Mouse (Mus musculus): Measurements from ENCODE around the gene Sipa1. TPM values are rescaled to one million over a fixed set of nuclear protein-coding genes. Genes with fewer than 3 reads are reported as not detected.
A peak's percentile ranks its signal among the peaks of the same experiment; 100 is the strongest.

The Sipa1 gene
- polyA plus RNA-seq, 1 experiment from 2014 or later = 26.8 TPM

DNA sequence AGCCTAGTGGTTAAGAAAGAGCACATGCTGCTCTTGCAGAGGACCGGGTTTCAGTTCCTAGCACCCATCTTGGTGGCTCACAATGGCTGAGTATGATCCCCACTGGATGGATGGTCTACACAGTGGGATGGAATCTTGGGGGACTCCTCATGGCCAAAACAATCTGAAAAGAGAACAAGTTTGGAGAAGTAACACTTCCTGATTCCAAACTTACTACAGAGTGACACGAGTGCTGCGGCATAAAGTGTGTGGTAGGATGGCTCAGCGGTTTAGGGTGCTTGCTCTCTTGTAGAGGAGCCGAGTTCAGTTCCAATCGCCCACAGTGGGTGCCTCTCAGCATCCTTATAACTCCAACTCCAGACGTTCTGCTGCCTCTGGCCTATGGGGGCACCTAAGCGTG is 38.2 kb downstream of the Sipa1 start:
- Histone ChIP-seq H3K9ac (ENCODE audit: low read depth, low read length) (no peak overlapping the region), H3K27ac (ENCODE audit: low read depth, low read length) (no peak overlapping the region), H3K27me3 (ENCODE audit: control insufficient read depth, insufficient read depth, low read length) (no peaks in the 10 kb centered on the region), H3K4me2 (replicated peaks; ENCODE audit: low read depth, low read length) (no peak overlapping the region), H3K4me3 (ENCODE audit: low read length) (no peak overlapping the region), H3K9me3 (ENCODE audit: control insufficient read depth, low read length) (no peaks in the 10 kb centered on the region), H3K4me1 (ENCODE audit: control insufficient read depth, insufficient read depth, low read length) (no peaks in the 10 kb centered on the region), H3K36me3 (ENCODE audit: control insufficient read depth, insufficient read depth, low read length) (no peaks in the 10 kb centered on the region)
- ATAC-seq (ENCODE audit: low FRiP score, low TSS enrichment) = no peak
- WGBS = 86% methylated on average over 8 of the region's 8 CpGs

DNA sequence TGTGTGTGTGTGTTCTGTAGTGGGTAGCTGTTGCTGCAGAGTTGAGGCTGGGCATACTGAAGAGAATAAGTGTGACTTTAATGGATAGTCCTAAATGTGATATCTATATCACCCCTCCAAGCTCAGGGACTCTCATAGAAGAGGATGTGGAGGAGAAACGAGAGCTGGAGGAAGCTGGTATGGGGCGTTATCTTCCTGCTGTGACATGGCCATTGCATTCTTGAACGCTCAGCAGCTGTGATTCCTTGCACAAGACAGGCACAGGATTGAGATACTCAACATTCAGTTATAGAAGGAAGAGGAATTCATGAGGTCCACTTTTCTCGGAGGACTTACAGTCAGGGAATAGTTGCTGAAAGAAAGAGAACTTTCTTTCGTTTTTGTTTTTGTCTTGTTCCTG is 41.6 kb downstream of the Sipa1 start:
- Histone ChIP-seq H3K27me3 (ENCODE audit: control insufficient read depth, insufficient read depth, low read length) (no peaks in the 10 kb centered on the region), H3K9me3 (ENCODE audit: control insufficient read depth, low read length) (no peaks in the 10 kb centered on the region), H3K4me1 (ENCODE audit: control insufficient read depth, insufficient read depth, low read length) (no peaks in the 10 kb centered on the region), H3K4me3 (ENCODE audit: low read length) (no peak overlapping the region), H3K9ac (ENCODE audit: low read depth, low read length) (no peak overlapping the region), H3K36me3 (ENCODE audit: control insufficient read depth, insufficient read depth, low read length) (no peaks in the 10 kb centered on the region), H3K4me2 (replicated peaks; ENCODE audit: low read depth, low read length) (no peak overlapping the region), H3K27ac (ENCODE audit: low read depth, low read length) (no peak overlapping the region)
- ATAC-seq (ENCODE audit: low FRiP score, low TSS enrichment) = no peak
- WGBS = 79% methylated on average over 5 of the region's 5 CpGs

DNA sequence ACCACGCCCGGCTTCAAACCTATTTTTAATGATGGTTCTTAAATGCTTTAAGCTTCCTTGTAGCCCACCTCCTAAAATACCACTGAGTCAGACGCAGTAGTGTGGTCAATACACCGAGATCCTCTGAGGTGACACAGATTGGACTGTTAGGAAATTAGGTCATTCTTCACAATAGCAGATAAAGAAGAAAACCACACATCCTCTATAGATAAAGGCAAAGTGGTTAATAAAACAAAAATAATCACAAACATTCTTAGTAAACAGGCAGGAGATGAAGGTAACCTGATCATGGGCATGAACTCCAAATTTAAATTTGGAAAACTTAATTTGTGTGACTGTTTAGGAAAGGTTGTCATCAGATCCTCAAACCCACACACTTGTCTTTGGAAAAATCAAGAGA is 43.5 kb downstream of the Sipa1 start:
- no peak for ATAC-seq (ENCODE audit: low FRiP score, low TSS enrichment)
- Histone ChIP-seq H3K4me2 (replicated peaks; ENCODE audit: low read depth, low read length) (no peak overlapping the region), H3K4me1 (ENCODE audit: control insufficient read depth, insufficient read depth, low read length) (no peaks in the 10 kb centered on the region), H3K4me3 (ENCODE audit: low read length) (no peak overlapping the region), H3K9me3 (ENCODE audit: control insufficient read depth, low read length) (no peaks in the 10 kb centered on the region), H3K36me3 (ENCODE audit: control insufficient read depth, insufficient read depth, low read length) (no peaks in the 10 kb centered on the region), H3K27me3 (ENCODE audit: control insufficient read depth, insufficient read depth, low read length) (no peaks in the 10 kb centered on the region), H3K9ac (ENCODE audit: low read depth, low read length) (no peak overlapping the region), H3K27ac (ENCODE audit: low read depth, low read length) (no peak overlapping the region)
- 79% methylated on average over 4 of the region's 4 CpGs for WGBS

GRCm38 (mm10) chr19:5614953-5615352 is 48.6 kb downstream of the Sipa1 start:
- ATAC-seq (ENCODE audit: low FRiP score, low TSS enrichment) = no peak
- Histone ChIP-seq H3K27ac (ENCODE audit: low read depth, low read length) (no peak overlapping the region), H3K4me3 (ENCODE audit: low read length) (no peak overlapping the region), H3K4me1 (ENCODE audit: control insufficient read depth, insufficient read depth, low read length) (peaks cover 5% of the 10 kb centered on the region; the same call in 1 of the 2 replicates), H3K36me3 (ENCODE audit: control insufficient read depth, insufficient read depth, low read length) (no peaks in the 10 kb centered on the region), H3K9ac (ENCODE audit: low read depth, low read length) (no peak overlapping the region), H3K4me2 (replicated peaks; ENCODE audit: low read depth, low read length) (no peak overlapping the region), H3K27me3 (ENCODE audit: control insufficient read depth, insufficient read depth, low read length) (no peaks in the 10 kb centered on the region), H3K9me3 (ENCODE audit: control insufficient read depth, low read length) (no peaks in the 10 kb centered on the region)
- 73% methylated on average over 2 of the region's 2 CpGs for WGBS

DNA sequence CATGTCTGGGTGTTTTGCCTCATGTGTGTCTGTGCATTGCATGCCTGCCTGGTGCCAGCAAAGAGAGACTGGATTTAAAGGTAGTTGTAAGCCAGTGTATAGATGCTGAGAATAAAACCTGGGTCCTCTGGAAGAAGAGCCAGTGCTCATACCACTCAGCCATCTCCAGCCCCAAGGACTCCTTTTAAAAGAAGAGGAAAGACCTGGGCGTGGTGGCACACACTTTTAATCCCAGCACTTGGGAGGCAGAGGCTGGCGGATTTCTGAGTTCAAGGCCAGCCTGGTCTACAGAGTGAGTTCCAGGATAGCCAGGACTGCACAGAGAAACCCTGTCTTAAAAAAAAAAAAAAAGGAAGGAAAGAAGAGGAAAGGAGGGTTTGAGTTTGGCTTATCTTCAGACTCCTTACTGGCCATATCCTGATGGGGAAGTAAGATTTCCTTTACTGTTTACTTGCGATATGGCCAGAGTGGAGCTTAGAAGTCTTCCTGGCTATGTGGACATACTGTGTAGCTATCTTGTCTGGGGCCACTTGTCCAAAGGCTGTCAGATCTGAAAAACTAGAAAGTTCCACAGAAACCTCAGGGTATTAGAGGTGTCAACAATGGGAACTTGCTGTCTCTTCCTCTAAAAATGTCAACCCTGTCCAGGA is 50.6 kb downstream of the Sipa1 start:
- Histone ChIP-seq H3K36me3 (ENCODE audit: control insufficient read depth, insufficient read depth, low read length) (peaks cover 11% of the 10 kb centered on the region), H3K27ac (ENCODE audit: low read depth, low read length) (no peak overlapping the region), H3K4me1 (ENCODE audit: control insufficient read depth, insufficient read depth, low read length) (peaks cover 14% of the 10 kb centered on the region), H3K9ac (ENCODE audit: low read depth, low read length) (no peak overlapping the region), H3K4me2 (replicated peaks; ENCODE audit: low read depth, low read length) (no peak overlapping the region), H3K4me3 (ENCODE audit: low read length) (no peak overlapping the region), H3K27me3 (ENCODE audit: control insufficient read depth, insufficient read depth, low read length) (no peaks in the 10 kb centered on the region), H3K9me3 (ENCODE audit: control insufficient read depth, low read length) (no peaks in the 10 kb centered on the region)
- WGBS = 80% methylated on average over 3 of the region's 3 CpGs
- no peak for ATAC-seq (ENCODE audit: low FRiP score, low TSS enrichment)

DNA sequence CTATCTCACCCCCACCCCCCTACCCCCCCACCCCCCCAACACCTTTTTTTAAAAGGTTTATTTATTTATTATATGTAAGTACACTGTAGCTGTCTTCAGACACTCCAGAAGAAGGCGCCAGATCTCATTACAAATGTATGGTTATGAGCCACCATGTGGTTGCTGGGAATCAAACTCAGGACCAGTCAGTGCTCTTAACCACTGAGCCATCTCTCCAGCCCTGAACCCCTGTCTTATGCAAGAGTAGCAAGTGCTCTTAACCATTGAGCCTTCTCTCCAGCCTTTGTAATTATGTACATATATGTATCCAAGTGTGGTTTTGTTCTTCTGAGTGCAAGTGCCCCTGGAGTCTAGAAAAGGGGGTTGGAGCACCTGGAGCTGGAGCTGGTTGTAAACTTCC is 51.5 kb downstream of the Sipa1 start:
- 87% methylated on average over 1 of the region's 1 CpGs for WGBS
- H3K27me3 ChIP-seq (ENCODE audit: control insufficient read depth, insufficient read depth, low read length) = no peaks in the 10 kb centered on the region
- no peaks in the 10 kb centered on the region for H3K9me3 ChIP-seq (ENCODE audit: control insufficient read depth, low read length)
- no peak overlapping the region for H3K4me2 ChIP-seq (replicated peaks; ENCODE audit: low read depth, low read length)
- ATAC-seq (ENCODE audit: low FRiP score, low TSS enrichment) = no peak
- H3K4me3 ChIP-seq (ENCODE audit: low read length) = no peak overlapping the region
- H3K4me1 ChIP-seq (ENCODE audit: control insufficient read depth, insufficient read depth, low read length) = peaks cover 14% of the 10 kb centered on the region
- H3K27ac ChIP-seq (ENCODE audit: low read depth, low read length) = no peak overlapping the region
- H3K9ac ChIP-seq (ENCODE audit: low read depth, low read length) = no peak overlapping the region
- peaks cover 20% of the 10 kb centered on the region for H3K36me3 ChIP-seq (ENCODE audit: control insufficient read depth, insufficient read depth, low read length)

DNA sequence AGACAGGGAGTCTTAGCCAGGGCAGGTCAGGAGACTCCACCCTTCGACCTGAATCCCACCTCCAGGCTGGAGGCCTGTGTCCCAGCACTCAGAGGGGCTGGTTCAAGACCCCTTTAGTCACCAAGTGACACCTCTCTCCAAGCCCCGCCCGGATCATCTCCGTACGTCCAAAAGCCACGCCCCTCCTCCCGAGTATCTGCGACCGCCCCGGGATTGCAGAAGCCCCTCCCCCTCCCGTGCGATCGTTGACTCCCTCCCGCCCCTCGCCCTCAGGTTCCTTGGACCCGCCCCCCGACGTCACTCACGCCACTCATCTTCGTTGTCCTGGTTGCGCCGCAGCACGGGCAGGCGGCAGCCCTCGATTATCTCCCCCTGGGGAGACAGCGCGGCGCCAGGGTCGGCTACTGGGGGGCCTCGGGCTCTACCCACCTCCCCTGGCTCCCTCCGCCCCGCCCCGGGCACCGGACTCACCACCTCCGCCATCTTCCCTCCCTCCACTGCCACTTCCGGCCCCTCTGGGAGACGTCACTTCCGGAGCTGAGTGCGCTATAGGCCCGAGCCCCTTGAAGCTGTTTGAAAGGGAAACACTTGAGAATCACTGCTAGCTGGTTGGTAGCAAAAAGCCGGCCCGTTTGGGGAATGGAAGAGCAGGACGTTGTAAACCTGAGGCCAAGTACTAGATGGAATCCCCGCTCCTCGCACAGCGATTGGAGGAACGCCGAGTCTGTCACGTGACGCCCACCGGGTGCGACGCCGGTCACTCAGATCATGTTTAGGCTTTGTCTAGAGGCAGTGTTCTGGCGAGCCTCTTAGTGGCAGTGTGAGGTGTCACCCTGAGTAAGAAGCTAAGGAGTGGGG is 53.7 kb downstream of the Sipa1 start, which contains the start of gene Kat5:
Gene Kat5 (minus strand): TSS at position 691 of the 858 bp plus-strand sequence.
- Histone ChIP-seq H3K4me1 (ENCODE audit: control insufficient read depth, insufficient read depth, low read length) (peaks cover 14% of the 10 kb centered on the region), H3K27ac (ENCODE audit: low read depth, low read length) (peak within 1 kb of the TSS; percentile 95), H3K36me3 (ENCODE audit: control insufficient read depth, insufficient read depth, low read length) (peaks cover 42% of the 10 kb centered on the region), H3K4me3 (ENCODE audit: low read length) (peak within 1 kb of the TSS; percentile 57), H3K9me3 (ENCODE audit: control insufficient read depth, low read length) (no peaks in the 10 kb centered on the region), H3K4me2 (replicated peaks; ENCODE audit: low read depth, low read length) (peak within 1 kb of the TSS; percentile 69), H3K9ac (ENCODE audit: low read depth, low read length) (peak within 1 kb of the TSS; percentile 65), H3K27me3 (ENCODE audit: control insufficient read depth, insufficient read depth, low read length) (no peaks in the 10 kb centered on the region)
- WGBS = under 1% methylated on average over 54 of the region's 55 CpGs
- ATAC-seq (ENCODE audit: low FRiP score, low TSS enrichment) = peak; percentile 93

DNA sequence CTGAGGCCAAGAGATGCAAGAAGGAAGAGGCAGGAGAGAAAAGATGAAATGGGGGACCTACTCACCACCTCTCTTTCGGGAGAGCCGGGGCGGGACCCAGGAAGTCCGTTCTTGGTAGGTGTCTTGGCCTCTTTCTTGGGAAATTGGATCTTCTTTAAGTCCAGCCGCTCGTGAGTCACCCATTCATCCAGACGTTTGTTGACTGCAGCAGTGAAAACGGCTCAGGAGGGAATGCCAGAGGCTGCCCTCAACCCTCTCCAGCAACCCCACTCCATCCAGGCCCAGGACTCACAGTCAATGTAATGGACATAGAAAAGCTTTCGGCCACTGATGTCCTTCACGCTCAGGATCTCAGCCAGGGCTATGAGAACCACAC is 54.3 kb downstream of the Sipa1 start:
- Histone ChIP-seq H3K9ac (ENCODE audit: low read depth, low read length) (peak overlapping the region; percentile 65), H3K4me1 (ENCODE audit: control insufficient read depth, insufficient read depth, low read length) (peaks cover 14% of the 10 kb centered on the region), H3K9me3 (ENCODE audit: control insufficient read depth, low read length) (no peaks in the 10 kb centered on the region), H3K27ac (ENCODE audit: low read depth, low read length) (peak overlapping the region; percentile 95; the same call in 1 of the 2 replicates), H3K4me2 (replicated peaks; ENCODE audit: low read depth, low read length) (peak overlapping the region; percentile 69), H3K36me3 (ENCODE audit: control insufficient read depth, insufficient read depth, low read length) (peaks cover 48% of the 10 kb centered on the region), H3K27me3 (ENCODE audit: control insufficient read depth, insufficient read depth, low read length) (no peaks in the 10 kb centered on the region), H3K4me3 (ENCODE audit: low read length) (peak overlapping the region; percentile 57)
- ATAC-seq (ENCODE audit: low FRiP score, low TSS enrichment) = no peak
- 55% methylated on average over 10 of the region's 10 CpGs for WGBS

- H3K27ac ChIP-seq (ENCODE audit: low read depth, low read length) = no peak overlapping the region
- H3K4me1 ChIP-seq (ENCODE audit: control insufficient read depth, insufficient read depth, low read length) = peaks cover 14% of the 10 kb centered on the region
- 98% methylated on average over 13 of the region's 13 CpGs for WGBS
- peak overlapping the region; percentile 65; the same call in 1 of the 2 replicates for H3K9ac ChIP-seq (ENCODE audit: low read depth, low read length)
- H3K4me2 ChIP-seq (replicated peaks; ENCODE audit: low read depth, low read length) = peak overlapping the region; percentile 69
- peak overlapping the region; percentile 57 for H3K4me3 ChIP-seq (ENCODE audit: low read length)
- no peaks in the 10 kb centered on the region for H3K9me3 ChIP-seq (ENCODE audit: control insufficient read depth, low read length)
- no peak for ATAC-seq (ENCODE audit: low FRiP score, low TSS enrichment)
- H3K36me3 ChIP-seq (ENCODE audit: control insufficient read depth, insufficient read depth, low read length) = peaks cover 53% of the 10 kb centered on the region
- H3K27me3 ChIP-seq (ENCODE audit: control insufficient read depth, insufficient read depth, low read length) = no peaks in the 10 kb centered on the region
Measured at GRCm38 (mm10) chr19:5608707-5609106, 54.8 kb downstream of the Sipa1 start.

Data from kidney, embryonic 14.5 days (tissue).